Mouse (Mus musculus) embryonic facial prominence, embryonic 14.5 days (tissue): ENCODE data around the gene Hsf4. TPM values are rescaled to one million over a fixed set of nuclear protein-coding genes. Genes with fewer than 3 reads are reported as not detected.
"Not testable (repeated sequence)": the region's sequence is repeated elsewhere in the genome, so short reads cannot be mapped to it uniquely, and the experiment has no call there.

ENCODE experiments used
- ATAC-seq: fragments of 200-750 bp; cut with Nextera tagmentation; 2 replicates; pipeline ENCODE4 v1.8.0; 2017; ENCODE audit warnings: low read depth, moderate number of reproducible peaks, moderate TSS enrichment
- DNase-seq: peaks from one replicate; pipeline ENCODE4 v3.0.0-alpha.2; 2015; ENCODE audit warnings: low spot score
- H3K27ac ChIP-seq: fragments of 300-500 bp; sonication (generic); replicated peaks from 2 replicates; pipeline ENCODE4 v1.5.1; 2014; ENCODE audit warnings: low read depth, mild to moderate bottlenecking, low read length, moderate library complexity
- H3K27me3 ChIP-seq: fragments of 300-500 bp; sonication (generic); replicated peaks from 2 replicates; pipeline ENCODE4 v1.6.1; 2014; ENCODE audit warnings: low read length; ENCODE audit not compliant: control insufficient read depth, insufficient read depth
- H3K36me3 ChIP-seq: fragments of 300-500 bp; sonication (generic); 2 replicates; pipeline ENCODE4 v1.6.1; 2014; ENCODE audit warnings: low read length, mixed read lengths; ENCODE audit not compliant: control insufficient read depth, insufficient read depth
- H3K4me1 ChIP-seq: fragments of 300-500 bp; sonication (generic); 2 replicates; pipeline ENCODE4 v1.6.1; 2014; ENCODE audit warnings: antibody characterized with exemption, low read length; ENCODE audit not compliant: control insufficient read depth, insufficient read depth
- H3K4me2 ChIP-seq: fragments of 300-500 bp; sonication (generic); 2 replicates; pipeline ENCODE4 v1.6.1; 2014; ENCODE audit warnings: low read depth, mild to moderate bottlenecking, low read length, moderate library complexity, mixed read lengths
- H3K4me3 ChIP-seq: fragments of 300-500 bp; sonication (generic); 2 replicates; pipeline ENCODE4 v1.5.1; 2014; ENCODE audit warnings: low read depth, mild to moderate bottlenecking, low read length
- H3K9ac ChIP-seq: fragments of 300-500 bp; sonication (generic); 2 replicates; pipeline ENCODE4 v1.6.1; 2014; ENCODE audit warnings: low read depth, mild to moderate bottlenecking, low read length, moderate library complexity, mixed read lengths
- H3K9me3 ChIP-seq: fragments of 300-500 bp; sonication (generic); 2 replicates; pipeline ENCODE4 v1.6.1; 2016; ENCODE audit warnings: low read length; ENCODE audit not compliant: control insufficient read depth
- WGBS: fragments of 180-500 bp; shearing (Covaris S2); extraction: QIAGEN DNeasy Blood & Tissue Kit; methylation state at CpG from one replicate; pipeline ENCODE4 v1.1.7; 2014; 5-methylcytosine and 5-hydroxymethylcytosine counted together
- polyA plus RNA-seq: library from polyadenylated mRNA; unstranded; fragments of >200 nt; fragmentation: Nextera tagmentation; extraction: Ambion mirVana; gene quantifications from 2 replicates; pipeline ENCODE4 v1.2.1, GENCODE M21; 2014

The Hsf4 gene
- polyA plus RNA-seq, 1 experiment from 2014 or later = 0.49 TPM

DNA sequence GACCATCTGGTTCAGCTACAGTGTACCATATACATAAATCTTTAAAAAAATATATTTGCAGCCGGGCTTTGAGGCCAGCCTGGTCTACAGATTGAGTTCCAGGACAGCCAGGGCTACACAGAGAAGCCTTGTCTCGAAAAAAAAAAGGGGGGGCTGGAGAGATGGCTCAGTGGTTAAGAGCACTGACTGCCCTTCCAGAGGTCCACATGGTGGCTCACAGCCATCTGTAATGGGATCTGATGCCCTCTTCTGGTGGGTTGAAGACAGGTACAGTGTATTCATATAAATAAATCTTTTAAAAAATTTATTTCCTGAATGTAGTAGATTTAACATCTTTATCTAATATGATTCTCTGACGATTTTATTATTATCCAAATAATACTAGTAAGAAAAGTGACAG, 22.2 kb downstream of the Hsf4 start:
- H3K4me3 ChIP-seq, H3K9me3 ChIP-seq, H3K4me2 ChIP-seq, H3K9ac ChIP-seq, DNase-seq, H3K27ac ChIP-seq, ATAC-seq, H3K36me3 ChIP-seq: not testable (repeated sequence)
- peaks cover 11% of the 10 kb centered on the region; the same call in 1 of the 2 replicates for H3K4me1 ChIP-seq
- WGBS = 62% methylated on average over 3 of the region's 3 CpGs
- peaks cover 11% of the 10 kb centered on the region for H3K27me3 ChIP-seq

DNA sequence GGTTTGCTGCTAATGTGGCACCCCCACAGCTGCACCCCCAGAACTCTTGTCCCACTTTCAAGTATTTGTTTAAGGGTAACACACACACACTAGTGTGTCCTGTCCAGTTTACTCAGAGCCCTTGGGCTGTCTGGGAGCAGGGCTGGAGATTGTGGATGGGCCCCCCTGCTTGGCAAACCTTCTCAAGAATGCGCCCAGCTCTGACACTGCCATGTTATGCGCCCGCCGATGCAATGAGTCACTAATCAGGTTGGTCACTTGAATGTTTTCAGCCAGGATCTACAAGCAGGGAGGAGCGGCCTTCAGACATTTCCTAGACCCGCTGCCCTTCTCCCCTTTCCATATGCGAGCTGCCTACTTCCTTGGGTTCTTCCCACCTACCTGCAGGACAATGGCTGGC, 22.9 kb downstream of the Hsf4 start:
- Histone ChIP-seq H3K9me3 (no peaks in the 10 kb centered on the region), H3K36me3 (no peaks in the 10 kb centered on the region), H3K4me3 (no peak overlapping the region), H3K4me2 (no peak overlapping the region), H3K27ac (no peak overlapping the region), H3K27me3 (peaks cover 11% of the 10 kb centered on the region), H3K9ac (no peak overlapping the region), H3K4me1 (peaks cover 15% of the 10 kb centered on the region)
- 83% methylated on average over 7 of the region's 7 CpGs for WGBS
- DNase-seq (no peak), ATAC-seq (no peak)

DNA sequence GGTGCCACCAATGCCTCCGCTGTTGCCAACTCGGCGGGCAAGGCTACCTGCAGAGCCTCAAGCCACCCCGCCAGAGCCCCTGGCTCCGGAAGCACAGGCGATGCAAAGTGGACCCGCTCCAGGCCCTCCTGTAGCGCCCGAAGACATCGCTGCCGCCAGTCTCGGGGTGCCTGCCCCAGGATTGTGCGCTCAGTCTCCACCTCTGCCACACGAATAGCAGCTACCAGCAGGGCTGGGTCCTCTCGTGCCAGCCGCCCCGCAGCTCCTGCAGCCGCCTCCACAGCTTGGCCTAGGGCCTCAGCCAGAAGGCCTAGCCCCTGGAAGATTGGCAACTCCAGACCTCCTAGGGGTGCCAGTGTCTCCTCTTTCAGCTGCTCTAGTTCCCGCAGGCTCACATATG, 23.8 kb downstream of the Hsf4 start:
- Histone ChIP-seq H3K27ac (no peak overlapping the region), H3K27me3 (peaks cover 11% of the 10 kb centered on the region), H3K9me3 (no peaks in the 10 kb centered on the region), H3K4me1 (peaks cover 17% of the 10 kb centered on the region), H3K4me2 (no peak overlapping the region), H3K9ac (no peak overlapping the region), H3K36me3 (no peaks in the 10 kb centered on the region), H3K4me3 (no peak overlapping the region)
- DNase-seq = no peak
- 66% methylated on average over 14 of the region's 19 CpGs for WGBS
- no peak for ATAC-seq

DNA sequence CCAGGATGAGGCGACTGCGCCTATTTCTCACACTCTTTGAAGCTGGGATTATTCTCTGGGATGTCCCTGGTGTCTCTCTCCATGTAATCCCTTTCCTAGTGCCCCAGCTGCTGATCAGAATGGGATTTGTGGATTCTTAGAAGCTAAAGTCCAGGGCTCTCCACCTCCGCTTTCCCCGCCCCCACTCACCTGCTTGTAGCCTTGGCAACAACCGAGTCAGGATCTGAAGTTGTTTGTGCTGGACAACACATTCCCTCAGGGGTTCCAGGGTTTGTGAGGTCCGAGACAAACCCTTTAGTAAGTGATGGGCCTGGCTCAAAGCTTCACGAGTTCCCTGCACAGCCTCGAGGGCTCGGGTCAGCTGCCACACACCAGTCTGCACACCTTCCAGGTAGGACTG, 25.2 kb downstream of the Hsf4 start:
- Histone ChIP-seq H3K27ac (no peak overlapping the region), H3K4me1 (peaks cover 23% of the 10 kb centered on the region), H3K36me3 (peaks cover 10% of the 10 kb centered on the region), H3K4me2 (0 out of 2 replicates have a peak overlapping the region, but pooled peaks have one; percentile 18), H3K27me3 (peaks cover 10% of the 10 kb centered on the region), H3K9me3 (no peaks in the 10 kb centered on the region), H3K9ac (no peak overlapping the region; the same call in 1 of the 2 replicates), H3K4me3 (no peak overlapping the region)
- ATAC-seq = no peak
- 53% methylated on average over 9 of the region's 9 CpGs for WGBS
- DNase-seq = no peak

DNA sequence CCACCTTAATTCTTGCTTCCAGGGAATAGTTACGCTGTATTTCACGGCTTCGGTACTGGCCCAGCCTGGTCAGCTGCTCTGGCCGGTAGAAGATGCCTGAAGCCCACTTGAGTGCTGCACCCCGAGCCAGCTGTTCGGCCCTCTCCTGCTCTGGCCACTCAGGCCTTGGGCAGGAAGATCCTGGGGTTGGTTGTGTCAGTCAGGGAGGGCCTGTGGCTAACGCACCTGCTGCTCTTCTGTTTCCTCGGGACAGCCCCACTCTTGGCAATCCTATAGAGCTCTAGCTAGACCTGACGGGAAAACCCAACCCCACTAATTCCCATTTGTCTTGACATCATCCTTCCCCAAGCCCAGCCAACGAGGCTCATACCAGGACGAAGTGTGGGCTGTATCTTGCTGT, 25.7 kb downstream of the Hsf4 start:
- no peak overlapping the region; the same call in 1 of the 2 replicates for H3K9ac ChIP-seq
- H3K9me3 ChIP-seq = no peaks in the 10 kb centered on the region
- no peak for DNase-seq
- H3K4me1 ChIP-seq = peaks cover 19% of the 10 kb centered on the region
- peaks cover 5% of the 10 kb centered on the region for H3K27me3 ChIP-seq
- no peak overlapping the region for H3K27ac ChIP-seq
- H3K36me3 ChIP-seq = peaks cover 15% of the 10 kb centered on the region
- H3K4me3 ChIP-seq = peak overlapping the region; percentile 1; the same call in 1 of the 2 replicates
- 0 out of 2 replicates have a peak overlapping the region, but pooled peaks have one; percentile 18 for H3K4me2 ChIP-seq
- ATAC-seq = no peak
- 64% methylated on average over 11 of the region's 11 CpGs for WGBS

DNA sequence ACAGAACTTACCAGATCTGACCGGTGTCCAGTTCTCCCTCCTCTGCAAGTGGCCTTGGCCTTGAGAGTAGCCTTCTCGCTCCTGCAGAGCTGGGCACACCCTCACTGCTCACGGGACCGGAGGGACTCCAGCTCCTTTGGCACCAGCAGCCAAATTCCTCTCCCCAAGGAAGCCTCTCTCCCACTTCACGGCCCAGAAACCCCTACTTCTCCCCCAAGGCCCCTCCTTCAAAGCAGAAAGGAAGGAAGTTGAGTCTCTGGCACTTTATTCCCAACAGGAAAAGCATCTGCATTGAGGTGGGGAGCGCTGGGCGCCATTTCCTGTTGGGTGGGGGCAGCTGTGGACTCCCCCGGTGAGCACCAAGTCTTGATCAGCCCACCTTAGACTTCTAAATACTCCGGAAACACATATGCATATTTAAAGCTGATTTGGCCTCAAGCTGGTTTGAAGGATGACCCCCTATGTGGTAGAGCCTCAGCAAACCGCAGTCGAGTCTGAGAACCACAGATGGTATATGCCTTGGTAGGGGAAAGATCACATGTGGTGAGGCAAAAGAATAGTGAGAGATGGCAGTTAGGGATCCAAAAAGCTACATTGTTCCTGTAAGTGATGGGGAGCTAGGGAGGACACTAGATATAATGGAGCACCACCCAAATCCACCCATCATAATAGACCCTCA, 26.4 kb downstream of the Hsf4 start, which contains the start of gene Exoc3l:
Gene Exoc3l (minus strand): TSS at position 207 of the 679 bp plus-strand sequence.
- no peaks in the 10 kb centered on the region for H3K27me3 ChIP-seq
- peaks cover 15% of the 10 kb centered on the region for H3K4me1 ChIP-seq
- DNase-seq (no peak), ATAC-seq (no peak)
- peak within 1 kb of the TSS; percentile 81 for H3K4me2 ChIP-seq
- no peak within 1 kb of the TSS; the same call in 1 of the 2 replicates for H3K9ac ChIP-seq
- WGBS = 69% methylated on average over 11 of the region's 11 CpGs
- H3K27ac ChIP-seq = 0 out of 2 replicates have a peak within 1 kb of the TSS, but pooled peaks have one; percentile 74
- peak within 1 kb of the TSS; percentile 96 for H3K4me3 ChIP-seq
- H3K9me3 ChIP-seq = no peaks in the 10 kb centered on the region
- peaks cover 21% of the 10 kb centered on the region for H3K36me3 ChIP-seq

DNA sequence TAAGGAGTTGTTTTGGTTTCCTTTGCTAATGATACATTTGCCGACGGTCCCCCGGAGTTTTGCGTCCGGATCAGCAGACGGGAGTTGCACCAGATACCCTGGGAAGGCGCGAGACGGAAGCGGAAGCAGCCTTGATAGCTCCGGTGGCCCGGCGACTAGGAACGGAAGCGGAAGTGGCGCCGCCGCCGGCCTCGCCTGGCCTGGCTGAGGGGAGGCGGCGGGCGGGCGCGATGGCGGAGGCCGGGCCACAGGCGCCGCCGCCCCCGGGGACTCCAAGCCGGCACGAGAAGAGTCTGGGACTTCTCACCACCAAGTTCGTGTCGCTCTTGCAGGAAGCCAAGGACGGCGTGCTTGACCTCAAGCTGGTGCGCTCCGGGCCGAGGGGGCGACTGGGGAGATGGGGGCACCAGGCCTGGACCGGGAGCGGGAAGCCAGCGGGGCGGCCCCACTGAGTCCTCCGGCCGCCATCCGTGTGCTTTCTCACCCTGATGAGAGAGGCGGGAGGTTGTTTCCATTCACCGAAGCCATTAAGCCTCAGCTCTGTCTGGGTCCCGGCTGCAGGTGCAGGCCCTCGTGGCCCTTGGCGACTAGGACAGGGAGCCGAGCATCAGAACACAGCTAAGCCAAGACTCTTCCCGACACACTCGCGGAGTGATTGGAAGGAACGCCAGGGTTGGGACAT, 28.1 kb downstream of the Hsf4 start, which contains the start of gene E2f4:
Gene E2f4 (plus strand): TSS at position 153 of the 682 bp plus-strand sequence.
- no peaks in the 10 kb centered on the region for H3K9me3 ChIP-seq
- H3K4me1 ChIP-seq = peaks cover 15% of the 10 kb centered on the region
- peak within 1 kb of the TSS; percentile 91 for H3K9ac ChIP-seq
- peak; percentile 94 for ATAC-seq
- DNase-seq = peak; percentile 97
- H3K4me2 ChIP-seq = peak within 1 kb of the TSS; percentile 81
- peaks cover 37% of the 10 kb centered on the region for H3K36me3 ChIP-seq
- H3K4me3 ChIP-seq = peak within 1 kb of the TSS; percentile 96
- H3K27ac ChIP-seq = peak within 1 kb of the TSS; percentile 74
- WGBS = under 1% methylated on average over 43 of the region's 58 CpGs
- H3K27me3 ChIP-seq = no peaks in the 10 kb centered on the region

DNA sequence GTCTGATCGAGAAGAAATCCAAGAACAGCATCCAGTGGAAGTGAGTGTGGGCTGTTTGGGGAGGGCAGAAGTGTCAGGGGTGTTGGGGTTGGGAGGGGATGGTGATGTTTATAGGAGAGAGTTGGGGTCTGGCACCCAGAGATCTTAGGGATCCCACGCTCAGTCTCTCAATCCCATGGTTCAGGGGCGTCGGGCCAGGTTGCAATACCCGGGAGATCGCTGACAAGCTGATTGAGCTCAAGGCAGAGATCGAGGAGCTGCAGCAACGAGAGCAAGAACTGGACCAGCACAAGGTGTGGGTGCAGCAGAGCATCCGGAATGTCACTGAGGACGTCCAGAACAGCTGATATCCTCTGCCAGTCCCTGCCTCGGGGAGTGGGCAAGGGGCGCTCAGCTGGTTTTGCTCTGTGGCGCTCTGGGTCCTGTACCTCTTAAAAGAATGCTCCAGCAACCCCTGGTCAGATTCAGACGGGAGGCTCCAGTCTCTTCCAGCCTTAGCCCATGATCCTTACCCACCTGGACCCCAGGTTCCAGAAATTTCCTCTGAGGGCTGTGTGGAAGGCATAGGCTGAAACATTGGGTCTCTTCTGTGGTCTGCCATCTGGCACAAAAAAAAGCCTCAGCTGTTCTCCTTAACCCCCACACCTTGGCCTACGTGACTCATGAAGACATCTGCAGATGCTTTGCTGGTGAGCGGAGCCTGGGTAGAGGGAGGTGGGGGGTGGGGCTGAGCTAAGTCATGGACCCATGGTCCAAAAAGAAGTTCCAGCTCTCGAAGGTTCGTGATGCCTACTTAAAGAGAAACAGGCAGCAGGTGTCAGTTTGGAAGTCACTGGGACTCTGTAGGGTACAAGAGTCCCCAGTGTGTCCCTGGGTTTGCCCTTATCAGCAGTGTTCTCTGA, 29.0 kb downstream of the Hsf4 start:
- peak overlapping the region; percentile 81 for H3K4me2 ChIP-seq
- H3K27ac ChIP-seq = no peak overlapping the region
- H3K4me1 ChIP-seq = peaks cover 15% of the 10 kb centered on the region
- H3K36me3 ChIP-seq = peaks cover 46% of the 10 kb centered on the region
- WGBS = 51% methylated on average over 16 of the region's 18 CpGs
- H3K4me3 ChIP-seq = peak overlapping the region; percentile 96
- H3K27me3 ChIP-seq = no peaks in the 10 kb centered on the region
- ATAC-seq (no peak), DNase-seq (no peak)
- no peaks in the 10 kb centered on the region for H3K9me3 ChIP-seq
- peak overlapping the region; percentile 91 for H3K9ac ChIP-seq
